Mouse (Mus musculus): ENCODE results near the gene AW011738. TPM values are rescaled to one million over a fixed set of nuclear protein-coding genes. Genes with fewer than 3 reads are reported as not detected.
A peak's percentile ranks its signal among the peaks of the same experiment; 100 is the strongest.

The AW011738 gene
- total and polyA plus RNA-seq, 3 experiments, result 4.6 to 12.1 (median 9.7) TPM

DNA sequence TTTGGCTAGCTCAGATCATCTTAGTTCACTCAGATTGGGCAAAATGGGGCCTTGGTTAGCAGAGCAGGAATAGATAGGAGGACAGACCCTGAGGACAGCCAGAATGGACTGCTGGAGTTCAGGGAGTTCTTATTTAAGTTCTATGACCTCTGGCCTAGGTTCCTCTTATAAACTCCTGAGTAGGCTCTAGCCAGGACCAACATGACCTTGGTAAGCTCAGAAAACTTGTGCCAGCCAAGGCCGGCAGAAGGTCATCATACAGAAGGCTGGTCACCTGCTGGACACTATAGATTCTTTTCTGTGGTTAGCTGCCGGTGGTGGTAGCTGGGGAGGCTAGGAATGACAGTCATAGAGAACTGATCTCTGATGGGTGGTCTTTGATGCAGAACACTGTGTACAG lies 13.1 kb downstream of the AW011738 start:
- no peak for DNase-seq
- no peak for TF ChIP-seq EP300 (IDR thresholded peaks at IDR 0.05; ENCODE audit: insufficient read depth, low read depth, low read length)
- no peak for TF ChIP-seq CTCF (IDR thresholded peaks at IDR 0.05)
- no peak for TF ChIP-seq POLR2A (IDR thresholded peaks at IDR 0.05; ENCODE audit: insufficient read depth, low read depth, low read length)
- WGBS, result 54% methylated on average over 2 of the region's 2 CpGs
- H3K9ac ChIP-seq (ENCODE audit: low read depth, low read length), result peak overlapping the region; percentile 66
- H3K79me2 ChIP-seq (replicated peaks; ENCODE audit: control insufficient read depth, insufficient read depth, low read length), result no peaks in the 10 kb centered on the region
- H3K27ac ChIP-seq, result peak overlapping the region; percentile 93
- H3K36me3 ChIP-seq (ENCODE audit: control insufficient read depth, insufficient read depth, low read length), result 0 out of 2 replicates have a peak, but pooled peaks cover 2% of the 10 kb centered on the region
- intact Hi-C loops (cut with DNase I), result loop anchor here (5.0 kb wide), 1 partner anchor 44 kb away; no protein-coding TSS in a partner anchor
- H3K27me3 ChIP-seq (ENCODE audit: control insufficient read depth, insufficient read depth, low read length), result no peaks in the 10 kb centered on the region
- H3K4me3 ChIP-seq, result peak overlapping the region; percentile 51
- no peaks in the 10 kb centered on the region for H3K4me1 ChIP-seq (ENCODE audit: control insufficient read depth, insufficient read depth, low read length)

DNA sequence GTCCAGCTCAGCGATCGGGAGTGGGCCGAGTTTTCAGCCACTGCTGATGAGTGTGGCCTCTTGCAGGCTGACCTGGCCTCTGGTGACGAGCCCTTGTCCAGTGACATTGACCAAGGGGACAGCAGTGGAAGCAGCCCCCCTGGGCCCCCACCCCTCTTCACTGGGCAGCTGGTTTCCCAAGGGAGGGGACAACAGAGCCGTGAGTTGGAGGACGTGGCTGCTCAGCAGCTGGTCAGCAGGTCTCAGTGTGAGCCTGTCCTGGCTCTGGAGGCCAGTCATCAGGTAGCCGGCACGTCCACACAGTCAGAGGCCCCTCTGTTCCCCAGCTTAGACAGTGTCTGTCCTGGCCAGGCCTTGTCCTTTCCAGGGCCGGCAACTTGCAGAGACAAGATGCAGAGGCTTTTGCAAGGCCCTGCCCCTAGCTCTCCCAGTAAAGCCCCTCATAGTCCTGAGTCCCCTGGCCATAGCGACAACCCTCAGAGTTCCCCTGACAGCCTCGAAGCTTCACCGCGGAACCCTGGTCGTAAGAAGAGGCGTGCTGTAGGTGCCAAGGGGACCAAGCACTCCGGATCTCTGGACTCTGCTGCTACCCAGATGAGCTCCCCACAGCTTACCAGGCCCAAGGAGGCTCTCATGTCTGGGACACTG lies 14.0 kb downstream of the AW011738 start:
- 55% methylated on average over 16 of the region's 16 CpGs for WGBS
- peak; percentile 48 to 61 for DNase-seq
- H3K27ac ChIP-seq, result peak overlapping the region; percentile 93

DNA sequence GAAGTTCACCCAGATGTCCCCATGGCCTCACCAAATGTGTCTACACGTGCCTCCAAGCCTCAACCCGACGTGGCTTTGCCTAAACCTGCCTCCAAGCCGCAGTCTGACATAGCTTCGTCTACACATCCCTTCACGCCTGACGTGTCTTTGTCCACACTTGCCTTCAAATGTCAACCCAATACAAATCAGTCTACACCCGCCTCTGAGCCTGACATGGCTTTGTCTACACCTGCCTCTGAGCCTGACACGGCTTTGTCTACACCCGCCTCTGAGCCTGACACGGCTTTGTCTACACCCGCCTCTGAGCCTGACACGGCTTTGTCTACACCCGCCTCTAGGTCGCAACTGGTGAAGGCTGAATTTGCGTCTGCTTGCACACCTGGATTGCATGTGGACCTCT lies 14.7 kb downstream of the AW011738 start:
- 57% methylated on average over 16 of the region's 16 CpGs for WGBS
- H3K27me3 ChIP-seq (ENCODE audit: control insufficient read depth, insufficient read depth, low read length), result no peaks in the 10 kb centered on the region
- 0 out of 2 replicates have a peak, but pooled peaks have one; percentile 21 for TF ChIP-seq POLR2A (IDR thresholded peaks at IDR 0.05; ENCODE audit: insufficient read depth, low read depth, low read length)
- no peak for TF ChIP-seq CTCF (IDR thresholded peaks at IDR 0.05)
- H3K79me2 ChIP-seq (replicated peaks; ENCODE audit: control insufficient read depth, insufficient read depth, low read length), result no peaks in the 10 kb centered on the region
- DNase-seq, result peak; percentile 38 to 57
- intact Hi-C loops (cut with DNase I), result loop anchor here (5.0 kb wide), 1 partner anchor 46 kb away; no protein-coding TSS in a partner anchor
- H3K4me1 ChIP-seq (ENCODE audit: control insufficient read depth, insufficient read depth, low read length), result no peaks in the 10 kb centered on the region
- 0 out of 2 replicates have a peak, but pooled peaks cover 2% of the 10 kb centered on the region for H3K36me3 ChIP-seq (ENCODE audit: control insufficient read depth, insufficient read depth, low read length)
- peak overlapping the region; percentile 51 for H3K4me3 ChIP-seq
- peak overlapping the region; percentile 55 for H3K9ac ChIP-seq (ENCODE audit: low read depth, low read length)
- H3K27ac ChIP-seq, result peak overlapping the region; percentile 93

More for the DNA sequence above, 14.0 kb downstream of the AW011738 start:
- TF ChIP-seq POLR2A (IDR thresholded peaks at IDR 0.05; ENCODE audit: insufficient read depth, low read depth, low read length) (peak; percentile 69; the same call in 1 of the 2 replicates), CTCF (IDR thresholded peaks at IDR 0.05) (no peak), EP300 (IDR thresholded peaks at IDR 0.05; ENCODE audit: insufficient read depth, low read depth, low read length) (0 out of 2 replicates have a peak, but pooled peaks have one; percentile 14)
- Histone ChIP-seq H3K4me3 (peak overlapping the region; percentile 51), H3K79me2 (replicated peaks; ENCODE audit: control insufficient read depth, insufficient read depth, low read length) (no peaks in the 10 kb centered on the region), H3K4me1 (ENCODE audit: control insufficient read depth, insufficient read depth, low read length) (no peaks in the 10 kb centered on the region), H3K9ac (ENCODE audit: low read depth, low read length) (peak overlapping the region; percentile 57), H3K36me3 (ENCODE audit: control insufficient read depth, insufficient read depth, low read length) (0 out of 2 replicates have a peak, but pooled peaks cover 2% of the 10 kb centered on the region), H3K27me3 (ENCODE audit: control insufficient read depth, insufficient read depth, low read length) (no peaks in the 10 kb centered on the region)
- intact Hi-C loops (cut with DNase I), result loop anchor here (5.0 kb wide), 1 partner anchor 45 kb away; no protein-coding TSS in a partner anchor

DNA sequence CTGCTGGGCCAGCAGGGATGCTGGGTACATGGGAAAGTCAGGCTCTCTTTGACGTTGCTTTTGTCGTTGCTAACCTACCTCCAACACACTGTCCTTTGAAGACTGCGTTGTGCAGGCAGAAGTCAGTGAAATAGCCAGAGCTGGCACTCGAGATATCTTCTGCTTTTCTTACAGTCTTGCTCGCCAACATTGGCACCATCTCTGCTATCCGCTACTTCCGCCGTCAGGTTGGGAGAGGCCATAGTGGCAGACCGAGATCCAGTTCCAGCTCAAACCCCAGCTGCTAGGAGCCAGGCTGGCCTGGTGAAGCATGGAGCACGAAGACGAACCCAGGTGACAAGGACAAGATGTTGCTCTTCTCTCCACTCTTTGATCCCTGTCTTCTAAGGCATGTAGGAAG lies 16.8 kb downstream of the AW011738 start:
- TF ChIP-seq POLR2A (IDR thresholded peaks at IDR 0.05; ENCODE audit: insufficient read depth, low read depth, low read length) (no peak), CTCF (IDR thresholded peaks at IDR 0.05) (no peak), EP300 (IDR thresholded peaks at IDR 0.05; ENCODE audit: insufficient read depth, low read depth, low read length) (no peak)
- DNase-seq, result no peak
- WGBS, result 60% methylated on average over 11 of the region's 11 CpGs
- peak overlapping the region; percentile 51 for H3K4me3 ChIP-seq
- peak overlapping the region; percentile 9; the same call in 1 of the 2 replicates for H3K9ac ChIP-seq (ENCODE audit: low read depth, low read length)
- no peaks in the 10 kb centered on the region for H3K27me3 ChIP-seq (ENCODE audit: control insufficient read depth, insufficient read depth, low read length)
- H3K4me1 ChIP-seq (ENCODE audit: control insufficient read depth, insufficient read depth, low read length), result no peaks in the 10 kb centered on the region
- intact Hi-C loops (cut with DNase I), result loop anchor here (1.0 to 5.0 kb wide), 2 partner anchors 12 to 48 kb away; no protein-coding TSS in a partner anchor
- no peaks in the 10 kb centered on the region for H3K79me2 ChIP-seq (replicated peaks; ENCODE audit: control insufficient read depth, insufficient read depth, low read length)
- H3K27ac ChIP-seq, result no peak overlapping the region
- H3K36me3 ChIP-seq (ENCODE audit: control insufficient read depth, insufficient read depth, low read length), result 0 out of 2 replicates have a peak, but pooled peaks cover 2% of the 10 kb centered on the region

DNA sequence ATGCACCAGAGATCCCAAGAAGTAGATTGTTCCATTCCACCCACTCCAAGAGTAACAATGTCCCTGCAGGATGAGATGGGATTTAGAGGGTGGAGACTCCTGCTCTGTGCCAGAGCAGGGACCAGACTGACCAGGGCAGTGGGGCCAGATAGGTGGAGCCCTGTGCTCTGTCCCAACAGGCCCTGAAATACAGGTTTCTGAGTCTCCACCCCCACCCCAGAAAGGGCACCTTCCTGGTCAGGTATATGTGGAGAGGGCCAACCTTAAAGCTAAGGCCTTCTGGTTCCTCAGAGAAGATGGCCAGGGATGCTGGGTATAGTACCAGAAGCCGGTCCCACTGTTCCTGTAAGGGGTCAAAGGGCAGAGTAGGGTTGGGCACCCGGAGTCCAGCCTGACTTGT lies 21.2 kb downstream of the AW011738 start:
- Histone ChIP-seq H3K9ac (ENCODE audit: low read depth, low read length) (no peak overlapping the region), H3K4me3 (no peak overlapping the region), H3K4me1 (ENCODE audit: control insufficient read depth, insufficient read depth, low read length) (no peaks in the 10 kb centered on the region; the same call in 1 of the 2 replicates), H3K79me2 (replicated peaks; ENCODE audit: control insufficient read depth, insufficient read depth, low read length) (no peaks in the 10 kb centered on the region), H3K27ac (no peak overlapping the region), H3K36me3 (ENCODE audit: control insufficient read depth, insufficient read depth, low read length) (0 out of 2 replicates have a peak, but pooled peaks cover 2% of the 10 kb centered on the region), H3K27me3 (ENCODE audit: control insufficient read depth, insufficient read depth, low read length) (no peaks in the 10 kb centered on the region)
- TF ChIP-seq CTCF (IDR thresholded peaks at IDR 0.05), result no peak
- TF ChIP-seq EP300 (IDR thresholded peaks at IDR 0.05; ENCODE audit: insufficient read depth, low read depth, low read length), result no peak
- TF ChIP-seq POLR2A (IDR thresholded peaks at IDR 0.05; ENCODE audit: insufficient read depth, low read depth, low read length), result no peak
- no peak for DNase-seq
- intact Hi-C loops (cut with DNase I), result no loop called here
- whole genome bisulfite sequencing, result 77% methylated on average over 2 of the region's 2 CpGs
